Mouse (Mus musculus): ENCODE data around the gene Itih3.

Gene Itih3

DNA sequence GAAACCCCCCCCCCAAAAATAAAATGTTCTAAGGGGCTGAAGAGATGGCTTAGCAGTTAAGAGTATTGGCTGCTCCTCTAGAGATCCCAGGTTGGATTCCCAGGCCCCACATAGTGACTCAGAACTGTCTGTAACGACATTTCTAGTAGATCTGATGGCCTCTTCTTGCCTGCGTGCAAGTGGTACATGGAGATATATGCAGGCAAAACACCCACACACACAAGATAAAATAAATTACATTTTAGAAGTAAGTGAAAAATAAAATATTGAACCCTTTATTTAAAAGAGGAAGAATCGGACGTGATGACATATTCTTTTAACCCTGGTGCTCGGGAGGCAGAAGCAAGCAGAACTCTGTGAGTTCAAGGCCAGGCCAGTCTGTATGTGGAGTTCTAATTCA is 20.9 kb downstream of the Itih3 start:
- no peak for DNase-seq (ENCODE audit: low spot score in 2 of 2)

DNA sequence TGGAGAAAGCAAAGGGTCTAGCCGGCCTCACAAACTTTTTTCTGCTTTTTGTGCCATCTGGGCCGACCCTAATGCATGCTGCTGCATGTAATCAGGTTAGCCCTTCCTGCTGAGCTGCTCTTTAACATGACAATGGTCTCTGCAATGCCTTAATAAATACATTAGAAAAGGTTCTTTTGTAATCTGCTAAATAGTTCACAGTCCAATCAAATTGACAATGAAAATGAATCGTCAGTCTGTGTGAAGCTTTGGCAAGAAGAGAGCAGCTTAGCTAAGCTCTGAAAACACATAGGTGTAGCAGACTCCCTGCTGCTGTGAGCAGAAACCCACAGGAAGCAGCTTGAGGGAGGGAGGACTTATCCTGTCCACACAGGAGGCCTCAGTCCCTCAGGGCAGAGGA is 23.6 kb downstream of the Itih3 start:
- DNase-seq (ENCODE audit: low spot score in 2 of 2): no peak

DNA sequence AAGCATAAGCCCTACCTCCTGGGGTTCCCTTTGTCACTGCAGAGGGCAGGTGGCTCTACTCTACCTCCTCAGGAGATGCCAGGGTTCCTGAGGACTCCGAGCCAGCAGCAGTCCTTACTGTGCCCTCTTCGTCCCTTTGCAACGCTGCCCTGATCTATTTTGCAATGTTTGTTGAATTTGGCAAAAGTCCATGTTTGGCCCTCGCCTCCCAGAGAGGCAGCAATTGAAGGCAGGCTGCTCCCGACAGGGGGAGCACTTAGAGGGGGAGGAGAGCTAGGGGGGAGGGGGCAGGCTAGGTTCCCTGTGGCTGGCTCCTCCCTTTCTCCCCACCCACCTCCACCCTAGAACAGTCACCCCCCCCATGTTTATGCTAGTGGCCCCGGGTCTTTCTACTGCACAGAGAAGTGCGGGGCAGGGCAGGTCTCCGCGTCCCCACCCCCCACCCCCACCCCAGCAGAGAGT is 35.3 kb downstream of the Itih3 start:
- DNase-seq (ENCODE audit: low spot score in 2 of 2): no peak

DNA sequence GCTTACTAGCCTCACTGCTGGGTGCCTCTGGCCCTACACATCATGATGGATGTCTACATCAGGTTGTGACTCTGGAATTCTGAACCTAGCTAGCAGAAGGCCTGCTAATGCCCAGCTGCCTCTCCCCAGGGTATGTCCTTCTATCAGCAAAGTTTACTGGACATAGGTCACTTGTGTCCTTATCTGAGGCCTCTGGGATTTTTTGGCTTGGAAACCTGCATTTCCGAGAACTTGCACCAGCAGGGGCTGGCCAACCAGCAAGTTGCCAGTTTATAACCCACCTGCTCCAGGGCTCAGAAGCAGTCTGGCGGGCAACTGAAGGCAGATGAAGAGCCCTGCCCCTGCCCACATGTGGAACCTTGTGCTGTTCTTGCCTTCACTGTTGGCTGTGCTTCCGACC is 37.4 kb downstream of the Itih3 start, which contains the start of gene Itih4:
Itih4 (plus strand) TSS at position 273 of the 400 bp plus-strand sequence.
- DNase-seq (ENCODE audit: low spot score in 2 of 2): no peak

DNA sequence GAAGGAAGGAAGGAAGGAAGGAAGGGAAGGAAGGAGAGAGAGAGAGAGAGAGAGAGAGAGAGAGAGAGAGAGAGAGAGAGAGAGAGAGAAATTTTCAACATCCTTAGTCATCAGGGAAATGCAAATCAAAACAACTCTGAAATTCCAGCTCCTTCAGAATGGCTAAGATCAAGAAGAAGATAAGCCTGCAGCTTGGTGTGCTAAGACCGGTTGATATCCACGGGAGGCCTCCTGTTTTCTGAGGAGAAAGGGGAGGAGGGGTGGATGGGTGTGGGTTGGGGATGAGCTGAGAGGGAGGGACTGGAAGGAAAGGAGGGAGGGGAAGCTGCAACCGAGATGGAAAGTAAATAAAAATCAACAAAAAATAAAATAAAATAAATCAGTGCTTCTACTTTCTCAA is 38.3 kb downstream of the Itih3 start:
- no peak for DNase-seq (ENCODE audit: low spot score in 2 of 2)

DNA sequence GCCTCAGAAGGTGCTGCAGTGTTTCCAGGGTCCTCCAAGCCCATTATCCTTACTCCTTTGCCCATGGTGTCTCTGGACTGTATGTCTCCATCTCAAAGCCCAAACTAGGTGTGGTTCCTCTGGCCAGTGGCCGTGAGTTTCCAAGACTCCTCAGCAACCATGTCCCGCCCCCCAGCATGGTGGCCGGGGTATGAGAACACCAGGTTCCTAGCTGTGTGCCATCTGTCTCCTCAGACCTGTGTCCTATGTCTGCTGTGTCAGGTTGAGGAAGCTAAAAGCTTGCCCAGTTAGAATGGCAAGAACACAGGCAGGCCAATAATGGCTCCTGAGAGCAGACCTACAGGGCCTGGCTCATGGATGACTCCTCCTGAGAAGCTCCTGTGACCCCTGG is 41.8 kb downstream of the Itih3 start:
- DNase-seq (ENCODE audit: low spot score in 2 of 2): no peak

DNA sequence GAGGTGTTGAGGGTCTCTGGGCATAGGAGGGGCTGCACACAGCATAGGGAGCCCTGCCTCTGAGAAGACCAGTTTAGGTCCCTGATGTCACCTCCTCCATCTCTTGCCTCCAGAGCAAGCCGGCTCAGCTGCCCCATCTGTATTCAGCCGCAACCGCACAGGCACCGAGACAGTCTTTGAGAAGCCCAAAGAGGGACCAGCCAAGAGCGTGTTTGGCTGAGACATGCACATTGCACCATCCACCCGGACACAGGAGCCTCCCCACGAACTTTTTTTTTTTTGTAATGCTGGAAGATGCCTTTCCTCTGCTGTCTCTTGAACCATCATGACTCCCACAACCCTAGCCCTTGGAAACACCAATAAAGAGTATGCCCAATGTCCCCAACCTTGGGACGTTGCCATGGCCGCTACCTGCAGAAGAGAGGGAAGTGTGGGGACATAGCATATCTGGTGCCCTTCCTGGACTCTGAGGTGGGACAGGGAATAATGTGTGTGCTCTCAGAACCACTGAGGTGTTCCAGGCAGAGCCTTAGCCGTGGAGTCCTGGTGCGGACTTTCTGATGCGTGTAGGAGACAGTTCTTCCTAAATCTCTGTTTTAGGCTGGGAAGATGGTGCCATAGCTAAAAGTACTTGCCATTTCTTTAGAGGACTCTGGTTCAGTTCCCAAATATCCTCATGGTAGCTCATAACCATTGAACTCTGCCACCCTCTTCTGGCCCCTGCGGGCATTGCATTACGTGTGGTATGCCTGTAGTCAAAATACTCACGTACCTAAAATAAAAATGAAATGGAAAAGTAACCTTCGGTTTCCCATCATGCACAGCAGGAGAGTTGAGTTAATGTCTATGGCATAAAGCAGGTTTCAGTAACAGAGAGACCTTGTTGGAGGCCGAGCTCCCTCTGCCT is 42.5 kb downstream of the Itih3 start:
- peak in 1 of 2 experiments; percentile 31 for DNase-seq (ENCODE audit: low spot score in 2 of 2)

DNA sequence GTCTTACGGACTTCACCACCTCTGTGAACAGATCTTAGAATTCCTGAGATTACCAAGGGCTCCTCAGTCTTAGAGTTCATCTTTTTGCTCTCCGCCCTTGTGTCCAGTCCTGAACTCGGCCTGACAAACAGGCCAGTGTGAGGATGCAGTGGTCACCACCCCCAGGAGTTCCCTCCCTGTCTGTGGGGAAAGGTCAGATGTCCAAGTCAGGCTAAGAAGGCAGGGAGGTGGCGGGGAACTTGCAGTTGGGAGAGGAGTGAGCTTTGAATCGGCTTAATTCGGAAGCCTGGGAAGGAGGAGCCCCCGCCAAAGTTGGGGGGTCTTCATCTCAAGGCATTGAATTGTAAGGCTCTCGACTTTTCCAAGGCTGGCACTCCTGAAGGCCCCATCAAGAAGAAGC is 43.3 kb downstream of the Itih3 start:
- DNase-seq (ENCODE audit: low spot score in 2 of 2): no peak

DNA sequence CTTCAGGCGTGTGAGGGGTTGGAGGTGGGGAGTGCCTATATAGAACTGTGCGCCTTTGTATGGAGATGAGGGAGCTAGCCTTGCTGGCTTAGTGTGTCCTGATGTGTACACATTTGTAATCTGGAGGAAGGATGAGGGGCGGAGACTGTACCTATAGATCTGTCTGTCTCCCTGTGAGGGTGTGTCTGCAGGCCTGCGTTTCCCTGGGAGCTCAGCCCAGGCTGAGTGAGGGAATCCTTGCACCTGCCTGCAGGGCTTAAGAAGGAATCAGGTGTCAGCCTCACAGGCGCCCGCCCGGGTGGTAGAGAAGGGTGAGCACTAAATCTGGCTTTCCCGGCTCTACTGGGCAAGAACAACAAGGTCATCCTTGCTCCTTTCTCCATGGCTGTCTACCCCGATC is 43.8 kb downstream of the Itih3 start:
- DNase-seq (ENCODE audit: low spot score in 2 of 2): no peak

DNA sequence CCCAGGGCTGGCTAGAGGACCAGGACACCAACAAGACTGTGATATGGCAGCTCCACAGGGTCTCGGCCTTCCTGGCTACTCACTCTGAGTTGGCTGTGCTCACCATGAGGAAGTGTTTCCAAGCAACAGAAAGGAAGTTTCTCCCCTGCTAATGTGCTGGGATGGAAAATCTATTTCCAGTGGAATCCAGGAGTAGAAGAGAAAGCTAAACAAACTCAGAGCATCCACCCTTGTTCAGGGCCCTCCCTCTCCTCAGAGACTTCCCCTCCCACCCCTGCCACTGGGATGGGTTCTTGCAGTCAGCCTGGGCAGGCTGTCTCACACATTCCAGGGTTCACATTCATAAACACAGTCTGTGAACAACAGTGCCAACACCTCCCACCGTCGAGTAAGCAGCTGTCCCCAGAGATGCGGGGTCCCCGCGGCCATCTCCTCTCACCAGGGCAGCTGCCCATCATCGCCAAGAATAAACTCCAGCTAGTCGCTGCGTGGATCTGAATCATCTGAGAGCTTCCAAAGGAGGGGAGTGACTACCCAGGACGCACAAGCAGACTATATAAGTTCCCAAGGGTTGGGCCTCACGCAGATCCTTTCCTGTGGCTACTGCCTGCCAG is 44.5 kb downstream of the Itih3 start, which contains the start of gene Mustn1:
Mustn1 (plus strand) TSS at position 243 of the 614 bp plus-strand sequence.
- DNase-seq (ENCODE audit: low spot score in 2 of 2): no peak

DNA sequence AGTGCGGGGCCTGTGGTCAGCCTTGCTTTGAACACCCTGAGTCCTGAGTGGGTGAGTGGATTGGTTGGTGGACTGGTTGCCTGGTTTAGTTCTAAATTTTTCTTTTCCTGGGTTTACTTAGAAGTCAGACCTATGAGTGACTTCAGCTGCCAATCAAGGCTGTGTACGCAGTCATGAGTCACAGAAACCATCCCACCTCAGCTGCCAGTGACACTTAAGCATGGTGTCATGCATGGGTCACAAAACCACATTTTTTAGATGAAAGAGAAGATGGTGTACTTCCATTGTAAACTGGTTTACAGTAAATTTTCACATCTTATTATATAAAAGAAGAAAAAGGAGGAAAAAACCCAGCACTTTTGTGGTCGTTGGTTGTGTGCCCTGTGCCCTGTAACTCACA is 45.7 kb downstream of the Itih3 start:
- no peak for DNase-seq (ENCODE audit: low spot score in 2 of 2)

DNA sequence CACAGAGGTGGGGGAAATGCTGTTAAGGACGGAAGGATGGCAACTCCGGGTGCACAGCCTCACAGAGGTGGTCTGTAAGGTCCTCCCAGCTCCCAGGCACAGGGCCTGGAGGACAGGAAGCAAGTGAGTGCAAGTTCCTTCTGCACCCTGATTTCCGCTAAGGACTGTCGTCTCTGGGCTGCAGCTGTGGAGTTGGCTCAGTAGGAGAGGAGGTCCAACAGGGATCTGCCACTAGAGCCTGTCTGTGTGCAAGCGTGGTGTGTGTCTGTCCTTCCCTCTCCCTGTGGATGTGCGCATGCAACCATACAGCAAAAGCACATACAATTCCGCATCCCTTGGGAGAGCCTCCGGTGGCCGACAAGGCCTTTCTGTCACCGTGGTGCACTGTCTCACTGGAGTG is 47.1 kb downstream of the Itih3 start:
- no peak for DNase-seq (ENCODE audit: low spot score in 2 of 2)

DNA sequence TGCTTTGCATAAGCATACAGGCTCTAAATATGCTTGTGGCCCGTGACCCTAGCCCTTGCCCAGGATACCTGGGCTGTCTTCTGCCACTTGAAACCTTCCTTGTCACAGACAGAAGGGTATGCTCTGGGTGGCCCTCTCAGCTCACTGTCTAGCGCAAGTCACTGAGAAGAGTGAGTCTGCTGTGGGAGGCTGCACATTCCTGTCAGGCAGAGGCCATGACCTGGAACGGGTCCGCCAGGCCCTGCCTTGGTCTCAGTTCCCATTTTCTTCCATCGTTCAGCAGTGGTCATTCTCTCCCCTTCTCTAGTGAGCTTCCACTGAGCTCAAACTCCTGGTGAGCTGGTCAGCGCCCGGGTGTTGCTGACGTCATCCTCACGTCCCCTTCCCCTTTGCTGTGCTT is 47.6 kb downstream of the Itih3 start:
- DNase-seq (ENCODE audit: low spot score in 2 of 2): no peak

DNA sequence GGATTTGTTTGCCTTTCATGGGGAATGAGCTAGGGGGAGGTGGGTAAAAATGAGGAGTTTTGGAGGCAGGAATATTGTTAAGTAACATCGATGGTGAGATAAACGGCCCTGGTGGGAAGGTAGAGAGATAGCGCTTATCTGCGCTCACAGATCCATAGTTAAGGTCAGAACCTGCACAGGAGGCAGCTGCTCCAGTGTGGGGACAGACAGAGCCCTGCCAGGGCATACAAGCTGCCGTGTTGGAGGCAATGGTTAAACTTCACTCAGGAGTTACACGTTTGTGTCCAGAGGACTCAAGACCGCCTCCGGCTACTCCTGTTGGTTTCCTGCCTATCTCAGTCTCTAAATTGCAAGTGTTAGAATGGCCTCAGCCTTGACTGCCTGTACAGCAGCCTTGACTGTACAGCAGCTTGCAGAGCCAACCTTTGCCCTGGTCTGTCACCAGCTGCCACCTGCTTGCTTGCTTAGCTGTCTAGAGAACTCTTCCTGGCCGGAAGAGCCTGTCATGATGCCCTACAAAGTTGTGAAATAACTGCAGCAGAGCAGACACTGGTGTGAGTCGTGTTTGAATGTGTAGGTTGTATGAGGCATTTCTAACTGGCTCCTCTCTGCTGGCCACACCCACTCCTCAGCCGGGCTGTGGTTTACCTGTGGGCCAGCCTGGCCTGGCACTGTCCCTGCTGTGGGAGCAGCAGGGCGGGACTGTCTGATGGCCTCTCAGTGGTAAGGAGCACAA is 48.3 kb downstream of the Itih3 start:
- no peak for DNase-seq (ENCODE audit: low spot score in 2 of 2)

DNA sequence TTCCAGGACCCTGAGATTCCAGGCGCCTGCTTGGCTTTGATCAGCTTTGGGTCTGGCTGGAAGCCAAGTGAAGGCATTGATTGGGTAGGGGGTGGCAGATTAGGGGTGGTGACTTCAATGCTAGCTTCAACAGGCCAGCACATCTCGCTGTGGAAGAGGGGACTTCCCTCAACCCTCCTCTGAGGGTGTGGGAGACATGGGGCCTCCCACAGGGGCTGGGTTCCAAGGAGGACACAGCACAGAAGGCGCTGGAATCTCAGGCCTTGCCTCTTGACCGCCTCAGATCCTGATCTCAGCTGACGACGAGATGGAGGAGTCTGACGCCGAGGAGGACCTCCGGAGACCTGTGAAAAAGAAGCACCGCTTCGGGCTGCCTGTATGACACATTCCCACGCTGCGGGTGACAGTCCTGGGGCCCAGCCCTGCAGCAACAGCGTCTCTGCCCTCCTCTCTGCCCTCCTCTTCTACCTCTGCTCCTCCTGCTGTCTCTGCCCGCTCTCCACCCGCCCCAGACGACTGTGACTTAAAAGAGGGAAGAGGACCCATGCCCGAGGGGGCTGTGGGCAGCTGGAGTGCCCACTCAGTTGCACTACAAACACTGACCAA is 49.4 kb downstream of the Itih3 start:
- DNase-seq (ENCODE audit: low spot score in 2 of 2): no peak

DNA sequence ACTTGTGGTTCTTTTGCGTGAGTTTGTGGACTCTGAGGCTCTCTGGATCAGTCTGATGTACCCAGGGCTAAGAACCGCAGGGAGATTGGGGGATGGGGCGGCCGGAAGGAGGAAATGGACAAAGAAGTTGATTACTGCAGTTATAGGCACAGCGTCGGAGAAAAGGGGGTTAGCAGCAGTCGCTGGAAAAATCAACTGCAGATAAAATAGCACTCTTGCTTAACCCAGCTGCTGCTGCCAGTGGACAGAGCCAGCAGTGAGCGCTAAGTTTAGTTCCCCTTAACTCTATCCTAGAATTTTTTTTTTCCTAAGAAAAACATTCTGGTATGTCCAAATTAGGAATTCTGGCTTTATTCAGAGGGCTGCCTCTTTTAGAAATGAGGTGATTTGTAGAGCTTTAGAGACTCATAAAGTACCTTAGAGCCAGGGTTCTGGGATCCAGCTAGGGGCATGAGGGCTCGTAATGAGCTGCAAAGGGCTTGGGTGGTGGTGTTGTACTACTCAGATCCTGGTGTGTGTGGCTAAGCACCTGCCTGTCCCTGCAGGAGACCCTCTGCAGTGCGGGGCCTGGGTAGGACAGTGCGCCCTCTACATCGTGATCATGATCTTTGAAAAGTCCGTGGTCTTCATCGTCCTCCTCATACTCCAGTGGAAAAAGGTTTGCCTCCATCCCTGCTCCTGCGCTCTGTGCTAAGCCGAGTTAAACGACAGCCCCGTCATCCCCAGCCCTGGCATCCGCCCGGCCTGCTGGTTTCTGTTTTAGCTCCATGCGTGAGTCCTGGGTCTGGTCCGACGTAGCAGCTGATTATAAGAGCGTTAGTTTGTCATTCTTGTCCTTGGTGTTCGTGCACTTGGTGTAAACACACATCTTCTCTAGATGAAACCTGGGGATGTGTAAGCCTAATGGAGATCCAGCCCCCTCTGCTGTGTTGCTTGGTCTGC is 53.1 kb downstream of the Itih3 start:
- no peak for DNase-seq (ENCODE audit: low spot score in 2 of 2)

DNA sequence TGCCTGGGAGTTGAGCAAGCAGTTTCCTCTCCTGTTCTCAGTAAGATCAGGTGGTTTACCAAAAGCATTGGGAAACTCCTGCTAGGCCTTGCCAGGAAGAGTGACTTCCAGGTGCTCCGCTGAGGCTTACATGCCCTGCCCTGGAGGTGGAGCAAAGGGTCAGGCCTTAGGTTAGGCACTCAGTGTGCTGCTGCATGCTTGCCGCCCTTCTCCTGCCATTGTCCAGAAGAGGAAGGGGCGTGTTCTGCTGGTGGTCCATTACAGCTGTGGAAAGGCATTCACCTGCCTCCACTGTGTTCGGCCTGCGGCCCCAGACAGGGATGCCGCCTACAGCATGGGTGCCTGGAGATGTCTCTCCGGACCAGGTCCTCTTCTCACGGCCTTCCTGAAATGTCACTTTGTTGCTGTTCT is 54.2 kb downstream of the Itih3 start:
- no peak for DNase-seq (ENCODE audit: low spot score in 2 of 2)

DNA sequence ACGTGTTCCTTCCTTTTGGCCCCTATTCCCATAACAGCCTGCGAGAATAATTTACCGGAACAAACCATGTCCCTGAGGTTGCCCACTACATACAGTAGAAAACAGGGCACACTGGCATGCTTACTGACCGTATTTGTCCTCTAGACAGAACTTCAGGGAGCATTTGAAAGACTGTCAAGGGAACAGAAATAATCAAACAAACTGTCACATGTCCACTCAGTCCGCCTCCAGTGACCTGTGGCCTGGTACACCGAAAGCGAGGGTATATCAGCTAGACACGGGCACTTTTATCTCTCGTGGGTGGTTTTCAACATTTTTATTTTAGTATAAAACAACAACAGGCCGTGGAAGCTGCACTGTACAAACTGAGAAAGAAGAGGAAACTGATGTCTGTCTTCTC is 54.7 kb downstream of the Itih3 start:
- DNase-seq (ENCODE audit: low spot score in 2 of 2): no peak

DNA sequence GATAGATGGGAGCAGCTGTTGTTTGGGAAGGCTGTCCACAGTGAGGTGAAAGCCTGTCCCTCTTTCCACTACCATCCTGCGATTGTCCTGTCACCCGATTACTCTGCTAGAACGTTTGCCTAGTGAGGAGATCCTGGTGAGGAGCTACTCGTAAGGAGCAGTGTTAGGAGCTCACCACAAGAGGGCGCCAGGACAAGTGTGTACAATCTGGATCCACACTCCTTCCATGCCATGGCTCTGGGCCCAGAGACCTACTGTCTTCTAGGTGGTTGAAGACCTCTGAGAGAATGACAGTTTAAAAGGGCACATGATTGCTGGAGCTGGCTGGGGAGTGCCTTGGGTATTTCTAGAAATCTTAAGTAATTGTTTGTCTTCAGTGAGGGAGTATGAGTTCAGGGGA is 56.5 kb downstream of the Itih3 start:
- peak in 1 of 2 experiments; percentile 73 for DNase-seq (ENCODE audit: low spot score in 2 of 2)

DNA sequence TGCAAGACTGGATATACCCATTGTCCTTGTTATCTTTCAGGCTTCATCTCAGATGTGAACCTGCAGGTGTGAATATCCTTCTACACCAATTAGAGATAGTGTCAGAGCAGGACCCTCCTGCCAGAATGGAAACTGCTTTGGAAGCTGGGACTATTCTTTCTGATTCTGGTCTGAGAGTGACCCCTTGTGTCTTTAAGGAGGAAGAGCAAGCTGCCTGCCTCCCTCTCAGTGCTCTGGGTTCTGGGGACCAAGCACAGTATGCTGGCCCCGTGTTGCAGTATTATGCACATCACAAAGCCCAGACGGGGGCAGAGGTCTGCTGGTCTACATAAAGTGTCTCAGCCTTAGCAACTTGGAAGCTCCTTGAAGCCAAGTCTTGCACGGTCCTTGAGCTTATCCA is 58.2 kb downstream of the Itih3 start:
- no peak for DNase-seq (ENCODE audit: low spot score in 2 of 2)

DNA sequence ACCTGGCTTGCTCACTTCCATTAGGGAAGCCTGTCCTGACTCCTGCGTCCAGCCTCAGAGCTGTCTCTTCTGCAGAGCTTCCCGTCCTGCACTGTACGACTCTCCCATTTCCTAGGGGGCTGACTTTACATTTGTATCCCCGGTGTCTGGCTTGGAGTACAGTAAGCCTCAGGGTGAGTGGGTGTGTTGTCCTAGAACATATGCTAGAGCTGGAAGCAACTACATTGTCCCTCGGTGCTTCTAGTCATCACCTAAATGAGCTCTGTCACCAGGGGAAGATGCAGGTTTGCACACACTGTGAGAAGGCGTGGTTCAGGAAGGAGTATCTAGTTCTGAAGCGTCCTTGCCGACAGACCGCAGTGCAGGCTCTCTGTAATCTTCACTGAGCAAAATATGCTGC is 61.2 kb downstream of the Itih3 start:
- DNase-seq (ENCODE audit: low spot score in 2 of 2): no peak

Measured in thymus, postnatal 10 days (tissue).